Mouse (Mus musculus) olfactory bulb, adult 2 months (tissue): ENCODE measurements around the gene Cwc25. TPM values are rescaled to one million over a fixed set of nuclear protein-coding genes. Genes with fewer than 3 reads are reported as not detected.

ENCODE experiments used
- H3K27ac ChIP-seq: fragments of 200-500 bp; 2 replicates; pipeline ENCODE4 v1.5.1; 2012; ENCODE audit warnings: low read depth, low read length; ENCODE audit not compliant: insufficient read depth
- H3K4me1 ChIP-seq: fragments of 200-500 bp; 2 replicates; pipeline ENCODE4 v1.6.1; 2012; ENCODE audit warnings: low read length; ENCODE audit not compliant: control insufficient read depth, insufficient read depth
- H3K4me3 ChIP-seq: fragments of 200-500 bp; 2 replicates; pipeline ENCODE4 v1.5.1; 2012; ENCODE audit warnings: mild to moderate bottlenecking, low read depth, low read length, moderate library complexity; ENCODE audit not compliant: insufficient read depth
- CTCF ChIP-seq: fragments of 200-500 bp; IDR thresholded peaks from 2 replicates; pipeline ENCODE4 v1.5.1; 2012; ENCODE audit warnings: low read depth, mild to moderate bottlenecking, low read length, moderate library complexity; ENCODE audit not compliant: insufficient read depth
- POLR2A ChIP-seq: fragments of 200-500 bp; IDR thresholded peaks from 2 replicates; pipeline ENCODE4 v1.6.1; 2012; ENCODE audit warnings: mild to moderate bottlenecking, low read depth, low read length, moderate library complexity; ENCODE audit not compliant: insufficient read depth
- WGBS: fragments of 180-500 bp; shearing (Covaris S2); methylation state at CpG from one replicate; pipeline ENCODE4 v1.1.7; 2018; 5-methylcytosine and 5-hydroxymethylcytosine counted together
- polyA plus RNA-seq: library from polyadenylated mRNA; stranded (reverse); fragments of >200 nt; gene quantifications from 2 replicates; pipeline ENCODE4 v1.2.4, GENCODE M21; 2012; ENCODE audit warnings: low replicate concordance; ENCODE audit not compliant: missing spikeins, insufficient read depth, insufficient read length

Gene Cwc25
- polyA plus RNA-seq, 1 experiment, result not detected

DNA sequence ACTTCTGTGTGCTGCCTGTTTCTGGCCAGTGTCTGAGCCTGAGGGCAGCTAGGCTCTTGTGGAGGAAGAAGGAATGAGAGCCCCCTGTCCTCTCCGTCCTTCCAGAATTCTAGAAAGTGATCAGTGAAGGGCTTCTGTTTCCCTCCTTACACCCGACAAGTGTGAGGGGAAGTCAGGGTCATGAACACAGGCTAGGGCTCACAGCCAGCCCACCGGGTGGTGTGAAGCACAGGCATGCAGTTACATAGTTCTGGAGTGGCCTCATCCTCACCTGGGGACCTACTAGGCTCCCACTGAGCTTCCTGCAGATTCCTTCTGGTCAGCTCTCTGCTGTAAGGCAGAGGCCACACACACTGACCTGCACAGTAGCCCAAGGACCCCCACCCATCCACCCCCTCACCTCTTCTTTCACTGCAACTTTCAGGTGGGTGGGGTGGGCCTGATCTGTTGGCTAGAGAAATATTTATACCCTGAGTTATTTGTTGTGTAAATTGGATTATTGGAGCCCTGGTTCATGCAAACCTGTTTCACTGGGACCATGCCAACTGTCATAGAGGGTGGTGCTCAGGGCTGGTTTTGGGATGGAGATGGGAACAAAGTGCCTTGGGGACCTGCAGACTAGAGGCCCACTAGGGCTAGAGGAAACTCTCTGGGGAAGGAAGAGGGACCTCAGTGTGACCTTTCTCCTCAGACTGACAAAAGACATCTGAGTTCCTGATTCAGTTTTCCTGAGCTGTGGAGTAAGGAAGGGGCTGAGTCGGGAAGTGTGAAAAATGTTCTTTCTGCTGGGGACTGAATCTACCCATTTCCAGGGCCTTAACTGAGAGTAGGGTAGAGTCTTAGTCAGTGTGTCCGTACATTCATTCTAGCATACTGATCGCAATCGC is 43.1 kb upstream of the Cwc25 start:
- TF ChIP-seq CTCF, result no peak
- TF ChIP-seq POLR2A, result no peak
- Histone ChIP-seq H3K27ac (no peak overlapping the region), H3K4me3 (no peak overlapping the region), H3K4me1 (peaks cover 67% of the 10 kb centered on the region)
- 71% methylated on average over 7 of the region's 7 CpGs for WGBS

DNA sequence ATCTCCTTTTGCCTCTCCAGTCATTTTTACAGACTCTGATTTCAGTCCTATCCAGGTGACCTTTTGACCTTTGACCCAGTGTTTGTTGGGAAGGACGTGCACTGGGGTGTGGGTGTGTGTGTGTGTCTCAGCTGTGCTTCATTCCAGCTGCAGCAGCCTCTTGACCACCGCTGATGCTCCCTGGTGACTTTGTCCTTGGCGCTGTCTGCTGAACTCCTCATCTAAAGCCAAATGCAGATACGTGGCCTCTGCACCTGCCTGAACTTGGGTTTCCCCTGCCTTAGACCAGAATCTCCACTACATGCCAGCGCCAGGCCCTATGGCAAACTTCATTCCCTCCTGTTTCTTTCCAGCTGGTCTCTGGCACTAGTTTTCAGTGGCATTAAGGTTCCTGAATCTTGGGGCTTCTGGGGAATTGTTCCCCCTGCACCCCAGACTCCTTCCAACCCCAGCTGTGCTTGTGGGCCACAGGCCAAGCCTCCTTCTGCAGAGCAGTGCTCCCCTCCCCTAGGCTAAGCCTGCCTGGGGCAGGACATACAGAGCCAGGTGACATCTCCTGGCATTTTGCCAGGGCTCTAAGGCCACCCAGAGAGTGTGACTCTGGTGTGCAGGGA is 42.4 kb upstream of the Cwc25 start:
- H3K4me1 ChIP-seq, result peaks cover 63% of the 10 kb centered on the region
- no peak overlapping the region for H3K27ac ChIP-seq
- 57% methylated on average over 5 of the region's 5 CpGs for WGBS

DNA sequence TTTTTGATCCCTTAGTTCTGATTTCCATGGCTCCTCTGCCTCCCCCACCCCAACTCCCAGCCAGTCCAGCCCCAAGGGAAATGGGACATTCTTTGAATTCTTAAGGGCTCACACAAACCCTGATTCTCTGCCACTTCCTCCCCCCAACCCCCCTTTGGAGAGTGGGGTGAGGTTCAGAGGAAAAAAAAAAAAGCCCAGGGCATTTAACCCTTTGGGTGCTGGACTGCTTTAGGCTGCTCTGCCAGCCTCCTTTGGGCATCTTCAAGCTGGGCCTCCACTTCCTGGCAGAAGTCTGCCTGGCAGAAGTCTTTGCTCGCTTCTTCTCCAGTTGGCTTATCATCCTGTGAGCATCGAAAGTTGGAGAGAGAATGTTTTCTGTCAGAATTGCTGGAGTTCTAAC is 41.7 kb upstream of the Cwc25 start:
- H3K27ac ChIP-seq, result no peak overlapping the region
- TF ChIP-seq POLR2A (no peak), CTCF (no peak)
- H3K4me3 ChIP-seq, result no peak overlapping the region
- 52% methylated on average over 2 of the region's 2 CpGs for WGBS
- H3K4me1 ChIP-seq, result peaks cover 58% of the 10 kb centered on the region

More for the DNA sequence above, 42.4 kb upstream of the Cwc25 start:
- TF ChIP-seq CTCF (no peak), POLR2A (no peak)
- H3K4me3 ChIP-seq, result no peak overlapping the region

DNA sequence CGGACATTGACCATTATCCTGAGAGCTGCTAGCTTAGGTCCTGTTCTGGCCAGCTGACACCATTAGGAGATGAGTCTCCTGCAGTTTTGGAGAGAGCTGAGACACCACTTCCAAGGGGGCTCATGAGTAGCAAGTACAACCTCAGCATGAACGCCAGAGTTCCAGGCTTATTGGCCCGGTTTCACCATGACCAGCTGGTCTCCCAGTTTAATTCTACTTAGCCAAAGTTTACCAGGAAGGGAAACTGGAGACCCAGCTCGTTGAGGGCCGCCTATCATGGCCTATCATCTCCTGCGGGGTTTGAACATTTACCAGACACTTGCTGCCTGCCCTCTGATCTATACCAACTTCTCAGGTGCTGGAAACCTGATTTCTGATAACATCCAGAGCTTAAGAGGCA is 41.3 kb upstream of the Cwc25 start:
- peaks cover 54% of the 10 kb centered on the region for H3K4me1 ChIP-seq
- TF ChIP-seq CTCF (no peak), POLR2A (no peak)
- no peak overlapping the region for H3K4me3 ChIP-seq
- no peak overlapping the region for H3K27ac ChIP-seq
- 42% methylated on average over 6 of the region's 6 CpGs for WGBS

DNA sequence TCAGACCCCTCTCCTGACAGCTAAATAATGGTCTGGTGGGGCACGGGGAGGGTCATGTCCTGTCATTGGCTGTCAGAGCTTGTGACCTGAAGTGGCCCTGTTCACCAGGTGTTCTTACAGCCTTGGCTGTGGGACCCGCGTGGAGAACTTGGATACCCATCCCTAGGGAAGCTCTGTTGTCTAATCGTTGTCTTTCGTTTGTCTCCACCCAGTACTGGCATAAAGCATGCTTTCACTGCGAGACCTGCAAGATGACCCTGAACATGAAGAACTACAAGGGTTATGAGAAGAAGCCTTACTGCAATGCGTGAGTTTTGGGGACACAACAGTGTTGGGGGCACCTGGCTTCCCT is 40.2 kb upstream of the Cwc25 start:
- TF ChIP-seq POLR2A, result no peak
- no peak for TF ChIP-seq CTCF
- WGBS, result 65% methylated on average over 7 of the region's 7 CpGs
- peaks cover 48% of the 10 kb centered on the region for H3K4me1 ChIP-seq
- peak overlapping the region; percentile 23; the same call in 1 of the 2 replicates for H3K27ac ChIP-seq
- H3K4me3 ChIP-seq, result no peak overlapping the region

DNA sequence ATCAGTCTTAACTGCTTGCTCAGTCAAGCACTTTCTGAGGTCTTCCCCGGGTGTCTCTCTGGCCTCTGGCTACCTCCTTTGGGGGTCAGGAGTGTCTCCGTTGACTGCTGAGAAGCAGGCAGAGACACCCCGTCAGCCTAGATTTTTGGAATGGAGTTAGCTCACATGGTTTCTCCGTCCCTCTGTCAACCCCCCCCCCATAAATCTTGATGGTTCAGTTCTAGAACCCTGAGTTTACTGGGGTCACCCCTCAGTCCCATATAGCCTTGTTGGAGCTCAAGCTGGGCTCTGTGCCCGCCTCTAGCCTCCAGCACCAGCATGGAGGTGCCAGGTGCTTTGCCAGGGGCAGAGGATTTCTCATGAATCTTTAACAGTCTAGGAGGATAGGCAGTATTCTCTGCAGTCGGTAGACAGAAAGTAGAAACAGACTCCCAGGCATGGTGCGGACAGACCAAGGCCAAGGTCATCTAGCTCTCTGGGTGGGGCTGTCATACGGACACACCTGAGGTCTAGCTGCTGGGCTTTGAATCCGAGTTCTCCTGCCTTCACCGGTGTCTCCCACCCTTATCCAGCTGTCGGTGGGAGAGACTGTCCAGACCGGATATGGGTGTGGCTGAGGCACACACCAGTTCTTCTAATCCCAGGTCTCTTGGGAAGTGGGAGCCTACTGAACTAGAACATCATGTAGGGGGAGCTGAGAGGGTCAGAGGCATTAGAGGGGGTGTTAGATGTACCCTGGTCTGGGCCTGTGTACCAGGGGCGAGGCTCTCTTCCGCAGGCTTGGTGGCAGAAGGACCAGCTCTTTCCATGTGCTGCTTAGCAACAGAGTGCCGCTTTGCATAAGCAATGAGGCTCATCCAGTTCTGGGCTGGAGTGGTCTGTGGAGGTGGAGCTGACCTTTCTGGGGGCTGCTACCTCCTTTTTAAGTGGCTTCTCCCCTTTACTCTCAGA is 39.6 kb upstream of the Cwc25 start:
- H3K27ac ChIP-seq, result peak overlapping the region; percentile 38
- TF ChIP-seq POLR2A, result no peak
- no peak for TF ChIP-seq CTCF
- H3K4me3 ChIP-seq, result no peak overlapping the region
- peaks cover 51% of the 10 kb centered on the region for H3K4me1 ChIP-seq
- WGBS, result 43% methylated on average over 15 of the region's 15 CpGs

DNA sequence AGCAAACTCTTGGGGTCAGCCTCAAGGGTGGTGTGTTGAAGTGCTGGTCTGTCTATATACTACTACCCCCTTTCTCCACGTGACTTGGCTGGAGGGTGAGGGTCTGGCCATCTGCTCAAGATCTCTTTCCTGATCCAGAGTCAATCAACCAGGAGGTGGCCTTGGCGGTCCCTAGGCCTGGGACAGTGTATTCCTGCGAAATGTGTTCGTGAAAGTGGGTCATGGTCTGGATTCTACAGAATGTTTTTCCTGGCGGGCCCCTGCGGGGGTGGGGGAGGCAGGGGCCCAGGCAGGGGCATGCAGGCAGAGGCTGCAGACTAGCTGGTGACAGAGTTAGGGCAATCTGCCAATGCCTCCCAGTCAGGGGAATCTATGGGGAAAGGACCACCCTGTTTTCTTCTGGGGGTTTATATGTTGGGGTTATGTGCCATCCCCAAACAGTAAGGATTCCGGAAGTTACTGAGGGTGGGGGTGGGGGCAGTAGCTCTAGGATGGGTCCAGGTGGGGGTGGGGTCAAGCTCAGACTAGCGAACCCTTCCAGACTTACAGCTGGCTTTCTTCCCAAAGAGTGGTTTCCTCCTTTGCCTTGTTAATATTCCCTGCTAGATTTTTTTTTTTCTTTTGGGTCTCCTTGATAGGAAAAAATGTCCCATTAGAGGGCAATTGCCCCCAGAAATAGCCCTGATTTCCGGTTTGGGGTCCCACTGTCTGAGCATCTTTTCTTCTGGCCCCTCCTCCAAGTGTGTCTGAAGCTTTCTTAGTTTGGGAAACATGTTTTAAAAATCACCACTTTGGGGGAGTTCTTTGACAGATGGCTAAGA is 38.7 kb upstream of the Cwc25 start:
- TF ChIP-seq CTCF (no peak), POLR2A (no peak)
- H3K27ac ChIP-seq, result peak overlapping the region; percentile 54; the same call in 1 of the 2 replicates
- H3K4me1 ChIP-seq, result peaks cover 50% of the 10 kb centered on the region
- WGBS, result 17% methylated on average over 9 of the region's 9 CpGs
- no peak overlapping the region for H3K4me3 ChIP-seq

DNA sequence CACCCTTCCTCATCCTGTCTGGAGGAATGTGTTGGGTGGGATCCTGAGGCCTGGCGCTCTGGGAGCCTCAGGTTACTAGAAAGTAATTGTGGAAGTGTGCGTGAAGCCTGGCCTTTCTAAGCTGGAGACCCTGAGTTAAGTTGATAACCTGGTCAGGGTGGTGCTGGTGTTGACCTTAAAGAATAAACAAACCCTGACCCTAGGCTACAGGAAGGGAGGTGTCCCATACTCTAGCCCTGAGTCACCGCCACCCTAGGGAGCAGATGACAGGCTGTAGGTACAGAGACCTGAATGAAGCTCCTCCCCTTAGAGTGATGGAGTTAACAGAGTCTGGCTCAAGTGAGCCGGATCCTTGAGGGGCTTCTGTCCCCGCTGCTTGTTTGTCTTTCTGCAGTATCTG is 37.5 kb upstream of the Cwc25 start:
- Histone ChIP-seq H3K27ac (no peak overlapping the region), H3K4me1 (peaks cover 44% of the 10 kb centered on the region), H3K4me3 (no peak overlapping the region)
- 89% methylated on average over 5 of the region's 5 CpGs for WGBS
- TF ChIP-seq POLR2A (no peak), CTCF (no peak)
